Mouse (Mus musculus) neural tube, embryonic 12.5 days (tissue): Measurements from ENCODE around the gene Snx29. TPM values are rescaled to one million over a fixed set of nuclear protein-coding genes. Genes with fewer than 3 reads are reported as not detected.
A peak's percentile ranks its signal among the peaks of the same experiment; 100 is the strongest.

Experiments
- ATAC-seq: fragments of 200-750 bp; cut with Nextera tagmentation; 2 replicates; pipeline ENCODE4 v1.8.0; 2017; ENCODE audit warnings: low read depth, mild to moderate bottlenecking, moderate TSS enrichment, moderate library complexity; ENCODE audit not compliant: low FRiP score
- H3K27ac ChIP-seq: fragments of 300-500 bp; sonication (generic); 2 replicates; pipeline ENCODE4 v1.5.1; 2016
- H3K27me3 ChIP-seq: fragments of 300-500 bp; sonication (generic); replicated peaks from 2 replicates; pipeline ENCODE4 v1.6.1; 2016; ENCODE audit warnings: mild to moderate bottlenecking
- H3K36me3 ChIP-seq: fragments of 300-500 bp; sonication (generic); 2 replicates; pipeline ENCODE4 v1.6.1; 2016; ENCODE audit warnings: mild to moderate bottlenecking
- H3K4me1 ChIP-seq: fragments of 300-500 bp; sonication (generic); 2 replicates; pipeline ENCODE4 v1.6.1; 2016
- H3K4me2 ChIP-seq: fragments of 300-500 bp; sonication (generic); replicated peaks from 2 replicates; pipeline ENCODE4 v1.6.1; 2016; ENCODE audit warnings: mild to moderate bottlenecking
- H3K4me3 ChIP-seq: fragments of 300-500 bp; sonication (generic); 2 replicates; pipeline ENCODE4 v1.5.1; 2016
- H3K9ac ChIP-seq: fragments of 300-500 bp; sonication (generic); 2 replicates; pipeline ENCODE4 v1.6.1; 2016; ENCODE audit warnings: mild to moderate bottlenecking
- H3K9me3 ChIP-seq: fragments of 300-500 bp; sonication (generic); 2 replicates; pipeline ENCODE4 v1.6.1; 2016; ENCODE audit warnings: mild to moderate bottlenecking
- WGBS: fragments of 180-500 bp; shearing (Covaris S2); methylation state at CpG from one replicate; pipeline ENCODE4 v1.1.7; 2016; 5-methylcytosine and 5-hydroxymethylcytosine counted together
- polyA plus RNA-seq: library from polyadenylated mRNA; unstranded; fragments of >200 nt; fragmentation: Nextera tagmentation; extraction: Ambion mirVana; gene quantifications from 2 replicates; pipeline ENCODE4 v1.2.1, GENCODE M21; 2016

Gene Snx29
- polyA plus RNA-seq, 1 experiment from 2014 or later, result 18.1 TPM

DNA sequence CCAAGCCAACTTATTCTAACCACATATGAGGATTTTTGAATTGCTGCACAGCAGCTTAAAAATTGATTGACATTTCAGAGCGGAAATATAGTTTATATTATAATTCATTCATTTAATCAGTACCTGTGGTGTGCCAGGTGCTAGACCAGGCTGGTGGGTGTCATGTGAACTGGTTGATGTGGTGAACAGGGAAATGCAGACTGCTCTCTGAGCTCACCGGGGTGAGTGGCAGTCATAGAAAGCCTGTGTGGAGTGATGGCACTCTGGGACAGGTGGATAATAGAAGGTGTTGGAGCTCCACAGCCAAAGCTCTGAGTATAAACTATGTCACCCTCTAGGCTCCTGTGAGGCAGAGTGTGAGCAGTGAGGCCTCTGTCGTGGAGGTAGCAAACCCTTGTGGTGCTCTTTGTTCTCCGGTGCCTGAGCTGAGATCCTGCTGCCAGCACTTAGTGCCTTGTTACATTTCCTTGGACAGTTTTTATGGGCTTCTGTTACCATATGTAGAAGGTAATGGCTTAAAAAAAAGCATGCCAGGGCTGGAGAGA lies 324.1 kb downstream of the Snx29 start:
- H3K4me3 ChIP-seq, result no peak overlapping the region
- peaks cover 10% of the 10 kb centered on the region; the same call in 1 of the 2 replicates for H3K4me1 ChIP-seq
- no peaks in the 10 kb centered on the region for H3K9me3 ChIP-seq
- no peaks in the 10 kb centered on the region for H3K36me3 ChIP-seq
- no peak for ATAC-seq
- no peaks in the 10 kb centered on the region for H3K27me3 ChIP-seq
- 72% methylated on average over 4 of the region's 4 CpGs for WGBS
- H3K4me2 ChIP-seq, result no peak overlapping the region
- no peak overlapping the region for H3K9ac ChIP-seq
- no peak overlapping the region for H3K27ac ChIP-seq

DNA sequence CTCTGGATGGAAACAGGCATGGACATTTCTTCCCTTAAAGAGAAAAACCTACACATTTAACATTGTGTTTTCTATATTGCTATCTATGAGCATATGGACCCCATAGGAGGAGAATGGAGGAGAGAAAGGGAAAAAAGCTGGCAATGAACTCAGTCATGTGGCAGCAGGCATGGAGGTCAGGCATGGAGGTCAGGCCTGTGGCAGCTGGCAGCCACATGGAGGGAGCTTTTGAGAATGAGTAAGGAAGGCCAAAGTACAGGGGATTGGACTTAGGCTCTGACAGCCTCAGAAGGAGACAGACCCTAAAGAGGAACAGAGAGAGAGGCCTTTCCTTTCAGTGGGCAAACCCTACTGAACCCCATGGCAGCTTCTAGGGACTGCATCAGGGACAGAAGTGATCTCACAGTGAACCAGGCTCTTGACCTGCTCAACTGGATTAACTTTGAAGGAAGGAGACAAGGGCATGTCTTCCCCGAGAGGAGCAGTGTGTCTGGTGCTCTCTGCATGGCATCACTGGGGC lies 325.5 kb downstream of the Snx29 start:
- H3K27ac ChIP-seq, result no peak overlapping the region
- WGBS, result 80% methylated on average over 1 of the region's 1 CpGs
- H3K36me3 ChIP-seq, result no peaks in the 10 kb centered on the region
- ATAC-seq, result no peak
- H3K27me3 ChIP-seq, result no peaks in the 10 kb centered on the region
- H3K4me2 ChIP-seq, result no peak overlapping the region
- H3K4me1 ChIP-seq, result peaks cover 9% of the 10 kb centered on the region; the same call in 1 of the 2 replicates
- H3K4me3 ChIP-seq, result no peak overlapping the region
- no peak overlapping the region for H3K9ac ChIP-seq
- H3K9me3 ChIP-seq, result no peaks in the 10 kb centered on the region

DNA sequence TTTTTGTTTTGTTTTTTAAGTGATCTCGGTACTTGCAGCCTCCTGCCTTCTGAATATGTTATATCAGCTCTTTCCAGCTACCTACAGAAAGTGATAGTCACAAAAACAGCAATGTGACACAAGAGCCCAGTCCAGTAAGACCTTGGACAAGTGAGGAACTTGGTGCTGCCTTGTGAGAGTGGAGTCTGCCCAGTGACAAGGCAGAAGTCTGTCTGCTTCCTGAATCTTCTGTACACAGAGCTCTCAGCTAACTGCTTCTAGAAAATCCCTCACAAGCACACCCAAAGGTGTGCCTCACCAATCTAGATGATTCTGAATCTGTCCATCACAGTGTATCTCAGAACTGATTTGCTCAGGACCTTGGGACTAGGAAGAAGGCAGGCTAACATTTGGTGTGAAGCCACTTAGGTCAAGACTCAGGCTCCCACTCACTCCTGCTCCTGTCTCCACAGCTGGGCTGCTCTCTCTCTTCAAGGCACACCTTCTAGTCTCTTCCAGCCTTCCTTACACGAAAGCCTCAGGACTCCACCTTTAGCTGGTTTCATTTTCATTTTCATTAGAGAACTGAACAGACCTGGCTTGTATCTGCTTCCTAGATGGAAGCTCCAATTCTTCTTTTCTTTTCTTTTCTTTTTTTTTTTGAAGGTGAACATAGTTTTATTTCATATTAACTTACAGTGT lies 330.1 kb downstream of the Snx29 start:
- no peaks in the 10 kb centered on the region for H3K36me3 ChIP-seq
- H3K4me2 ChIP-seq, result no peak overlapping the region
- no peak overlapping the region for H3K27ac ChIP-seq
- H3K4me3 ChIP-seq, result no peak overlapping the region
- no peak for ATAC-seq
- H3K9me3 ChIP-seq, result no peaks in the 10 kb centered on the region
- H3K4me1 ChIP-seq, result 0 out of 2 replicates have a peak, but pooled peaks cover 4% of the 10 kb centered on the region
- H3K27me3 ChIP-seq, result no peaks in the 10 kb centered on the region
- 85% methylated on average over 2 of the region's 2 CpGs for WGBS
- H3K9ac ChIP-seq, result no peak overlapping the region

DNA sequence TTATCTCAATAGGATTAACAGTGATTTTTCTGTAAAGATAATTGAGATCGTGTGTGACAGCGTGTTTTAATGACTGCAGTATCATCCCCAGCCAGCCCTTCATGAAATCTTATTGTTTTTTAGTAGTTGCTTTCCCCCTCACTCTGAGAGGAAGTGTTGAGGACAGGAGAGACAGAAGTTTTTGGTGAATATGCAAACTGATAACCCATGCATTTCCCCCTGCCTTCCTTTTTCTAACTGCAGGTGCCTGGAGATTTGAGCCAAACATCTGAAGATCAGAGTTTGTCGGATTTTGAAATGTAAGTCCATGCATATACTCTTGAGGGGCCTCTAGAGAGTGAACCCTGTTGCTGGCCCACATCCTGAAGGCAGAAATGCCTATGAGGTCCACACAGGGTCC lies 333.2 kb downstream of the Snx29 start:
- WGBS, result 91% methylated on average over 3 of the region's 3 CpGs

DNA sequence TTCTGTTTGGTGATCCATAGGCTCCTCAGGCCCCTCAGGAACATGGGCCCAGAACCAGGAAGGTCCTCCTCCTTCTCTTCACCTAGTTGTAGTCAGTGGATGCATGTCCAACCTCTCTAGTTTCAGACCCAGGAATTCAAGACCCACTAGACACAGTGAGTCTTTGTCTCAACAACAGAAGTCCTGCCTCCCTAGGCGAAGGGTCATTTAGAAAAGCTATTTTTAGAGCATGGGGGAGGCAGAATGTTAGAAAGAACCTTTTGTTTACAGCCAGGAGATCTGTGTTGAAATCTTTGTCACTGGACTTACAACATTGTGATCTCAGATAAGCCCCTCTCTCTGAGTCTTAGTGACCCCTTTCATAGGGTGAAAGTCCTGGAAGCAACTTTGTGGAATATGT lies 334.4 kb downstream of the Snx29 start:
- Histone ChIP-seq H3K9ac (no peak overlapping the region), H3K9me3 (no peaks in the 10 kb centered on the region), H3K36me3 (no peaks in the 10 kb centered on the region), H3K27me3 (no peaks in the 10 kb centered on the region), H3K4me3 (no peak overlapping the region), H3K27ac (no peak overlapping the region), H3K4me2 (no peak overlapping the region), H3K4me1 (no peaks in the 10 kb centered on the region)
- ATAC-seq, result no peak
- 33% methylated on average over 1 of the region's 1 CpGs for WGBS

More for the DNA sequence above, 333.2 kb downstream of the Snx29 start:
- no peak overlapping the region for H3K27ac ChIP-seq
- 0 out of 2 replicates have a peak, but pooled peaks cover under 1% of the 10 kb centered on the region for H3K4me1 ChIP-seq
- H3K9me3 ChIP-seq, result no peaks in the 10 kb centered on the region
- no peak overlapping the region for H3K4me3 ChIP-seq
- ATAC-seq, result no peak
- no peaks in the 10 kb centered on the region for H3K36me3 ChIP-seq
- no peaks in the 10 kb centered on the region for H3K27me3 ChIP-seq
- H3K9ac ChIP-seq, result no peak overlapping the region
- H3K4me2 ChIP-seq, result no peak overlapping the region

DNA sequence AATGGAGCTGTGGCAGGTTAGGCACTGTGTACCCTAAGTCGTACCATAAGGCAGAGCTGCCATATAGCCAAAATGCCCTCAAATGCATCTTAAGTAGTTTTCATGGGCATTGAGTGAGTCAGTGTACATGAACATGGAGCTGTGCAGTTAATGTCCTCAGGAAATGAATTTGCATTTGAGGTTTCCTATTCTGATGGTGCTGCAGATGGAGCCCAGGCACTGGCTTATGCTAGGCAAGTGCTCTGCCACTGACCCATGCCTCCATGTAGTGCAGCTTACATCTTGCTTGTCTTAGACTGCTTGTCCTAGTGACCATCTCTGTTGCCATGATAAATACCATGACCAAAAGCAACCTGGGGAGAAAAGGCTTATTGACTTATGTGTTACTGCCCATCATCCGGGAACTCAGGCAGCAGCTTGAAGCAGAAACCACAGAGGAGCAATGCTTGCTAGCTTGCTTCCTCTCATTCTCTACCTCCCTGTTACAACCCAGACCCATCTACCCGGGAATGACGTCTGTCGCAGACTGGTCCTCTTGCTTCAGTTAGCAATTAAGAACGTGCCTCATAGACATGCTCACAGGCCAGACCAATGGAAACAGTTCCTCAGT lies 336.5 kb downstream of the Snx29 start:
- H3K36me3 ChIP-seq, result no peaks in the 10 kb centered on the region
- ATAC-seq, result no peak
- no peak overlapping the region for H3K4me3 ChIP-seq
- H3K4me2 ChIP-seq, result no peak overlapping the region
- H3K27me3 ChIP-seq, result no peaks in the 10 kb centered on the region
- no peak overlapping the region for H3K27ac ChIP-seq
- no peak overlapping the region for H3K9ac ChIP-seq
- WGBS, result 84% methylated on average over 6 of the region's 6 CpGs
- no peaks in the 10 kb centered on the region for H3K4me1 ChIP-seq
- H3K9me3 ChIP-seq, result no peaks in the 10 kb centered on the region

DNA sequence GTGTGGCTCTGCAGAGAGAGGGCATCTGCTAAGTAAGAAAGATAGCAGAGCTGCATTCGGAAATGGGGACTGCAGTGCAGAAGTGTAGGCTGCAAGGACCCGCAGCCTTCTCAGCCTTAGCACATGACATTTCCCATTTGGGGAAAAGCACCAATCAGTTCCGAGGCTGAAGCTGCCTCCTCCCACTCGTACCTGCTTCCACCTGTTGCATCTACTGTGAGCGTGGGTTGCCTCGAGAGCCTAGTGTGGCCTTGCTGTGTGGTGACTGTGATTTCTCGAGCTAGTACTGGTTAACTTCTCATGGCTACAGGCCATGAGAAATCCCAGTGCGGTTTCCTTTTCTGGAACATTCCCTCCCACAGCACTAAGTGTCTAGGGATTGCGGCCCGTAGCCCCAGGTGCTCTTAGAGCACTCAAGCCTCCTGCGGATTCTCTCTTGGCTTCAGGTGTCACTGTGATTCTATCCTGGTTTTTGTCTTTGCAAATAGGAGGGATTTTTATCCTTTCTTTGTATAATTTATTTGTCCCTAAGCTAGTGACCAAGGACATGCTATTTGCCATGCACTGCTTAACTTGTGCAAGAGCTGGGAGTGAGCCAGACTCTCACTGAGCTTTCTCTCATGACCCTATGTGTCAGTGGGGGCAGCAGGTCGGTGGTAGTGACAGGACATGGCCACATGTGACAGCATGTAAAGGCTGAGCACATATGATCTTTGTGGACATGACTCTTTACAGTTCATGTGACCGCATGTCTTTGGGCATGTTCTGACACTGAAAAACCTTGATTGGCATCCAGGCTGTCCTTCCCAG lies 342.4 kb downstream of the Snx29 start:
- Histone ChIP-seq H3K36me3 (no peaks in the 10 kb centered on the region), H3K4me1 (peaks cover 9% of the 10 kb centered on the region), H3K4me3 (no peak overlapping the region), H3K9me3 (no peaks in the 10 kb centered on the region), H3K27ac (no peak overlapping the region), H3K9ac (no peak overlapping the region), H3K4me2 (no peak overlapping the region), H3K27me3 (no peaks in the 10 kb centered on the region)
- 85% methylated on average over 13 of the region's 13 CpGs for WGBS
- ATAC-seq, result no peak

DNA sequence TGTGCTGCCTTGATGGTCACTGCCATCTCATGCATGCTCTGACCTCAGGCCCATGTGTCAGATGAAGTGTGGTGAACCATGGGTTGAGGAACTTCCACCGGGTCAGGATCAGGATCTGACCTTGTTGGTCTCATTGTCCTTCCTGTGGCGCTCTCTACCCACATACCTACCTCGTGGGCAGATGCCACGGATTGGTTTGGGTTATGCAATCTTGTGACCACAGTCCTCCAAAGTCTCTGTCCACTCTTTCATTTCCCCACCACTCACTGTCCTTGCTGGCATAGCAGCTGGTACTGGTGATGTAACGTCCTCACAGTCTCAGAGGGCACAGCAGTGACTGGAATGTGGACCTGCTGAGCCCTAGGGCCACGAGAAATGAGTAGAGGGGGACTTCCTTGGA lies 343.2 kb downstream of the Snx29 start:
- WGBS, result 92% methylated on average over 6 of the region's 6 CpGs

DNA sequence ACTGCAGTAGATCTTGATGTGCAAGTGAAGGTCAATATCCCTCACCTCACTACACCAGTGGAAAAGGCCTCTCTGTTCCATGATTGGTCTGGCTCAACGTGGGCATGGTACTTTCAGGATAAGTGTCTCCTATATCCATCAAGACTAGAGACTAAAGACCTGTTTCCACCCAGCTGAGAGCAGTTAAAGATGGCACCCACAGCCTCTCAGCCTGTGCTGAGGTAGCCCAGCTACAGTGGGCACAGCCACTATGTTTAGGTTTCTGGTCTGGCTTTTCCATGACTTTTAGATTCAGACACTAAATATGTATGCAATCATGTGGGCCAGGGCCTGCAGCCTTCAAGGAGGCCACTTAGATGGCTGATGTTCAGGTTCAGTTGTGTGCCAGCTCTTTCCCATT lies 345.7 kb downstream of the Snx29 start:
- Histone ChIP-seq H3K4me3 (no peak overlapping the region), H3K27ac (no peak overlapping the region), H3K4me2 (no peak overlapping the region), H3K36me3 (no peaks in the 10 kb centered on the region), H3K9ac (no peak overlapping the region), H3K9me3 (no peaks in the 10 kb centered on the region), H3K27me3 (no peaks in the 10 kb centered on the region), H3K4me1 (peaks cover 11% of the 10 kb centered on the region)
- ATAC-seq, result no peak
- 84% methylated on average over 1 of the region's 1 CpGs for WGBS

More for the DNA sequence above, 343.2 kb downstream of the Snx29 start:
- no peaks in the 10 kb centered on the region for H3K36me3 ChIP-seq
- H3K4me2 ChIP-seq, result no peak overlapping the region
- H3K9me3 ChIP-seq, result no peaks in the 10 kb centered on the region
- H3K4me3 ChIP-seq, result no peak overlapping the region
- no peak overlapping the region for H3K27ac ChIP-seq
- no peak overlapping the region for H3K9ac ChIP-seq
- peaks cover 10% of the 10 kb centered on the region for H3K4me1 ChIP-seq
- H3K27me3 ChIP-seq, result no peaks in the 10 kb centered on the region
- no peak for ATAC-seq

DNA sequence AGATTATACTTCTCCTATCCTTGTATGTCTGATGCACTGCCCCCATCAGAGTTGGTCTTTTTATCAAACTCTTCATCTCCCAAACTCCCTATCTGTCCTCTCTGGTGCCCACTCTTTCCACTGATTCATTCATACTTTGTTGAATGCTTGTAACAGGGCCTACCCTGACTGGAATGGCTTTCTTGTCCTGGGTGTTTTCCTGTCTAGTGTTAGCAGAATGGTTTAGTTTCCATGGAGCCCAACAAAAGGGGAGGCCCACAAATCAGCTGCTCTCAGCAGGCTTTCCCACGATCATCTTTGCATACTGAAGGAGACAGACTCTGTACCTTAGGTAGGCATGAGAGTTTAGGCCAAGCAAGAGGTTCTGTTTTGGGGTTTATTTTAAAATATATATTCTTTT lies 346.2 kb downstream of the Snx29 start:
- H3K27me3 ChIP-seq, result no peaks in the 10 kb centered on the region
- ATAC-seq, result peak; percentile 26; the same call in 1 of the 2 replicates
- no peaks in the 10 kb centered on the region for H3K36me3 ChIP-seq
- no peaks in the 10 kb centered on the region for H3K9me3 ChIP-seq
- H3K27ac ChIP-seq, result no peak overlapping the region
- peaks cover 11% of the 10 kb centered on the region for H3K4me1 ChIP-seq
- H3K4me3 ChIP-seq, result no peak overlapping the region
- H3K4me2 ChIP-seq, result no peak overlapping the region
- WGBS, result 17% methylated on average over 1 of the region's 1 CpGs
- H3K9ac ChIP-seq, result no peak overlapping the region

DNA sequence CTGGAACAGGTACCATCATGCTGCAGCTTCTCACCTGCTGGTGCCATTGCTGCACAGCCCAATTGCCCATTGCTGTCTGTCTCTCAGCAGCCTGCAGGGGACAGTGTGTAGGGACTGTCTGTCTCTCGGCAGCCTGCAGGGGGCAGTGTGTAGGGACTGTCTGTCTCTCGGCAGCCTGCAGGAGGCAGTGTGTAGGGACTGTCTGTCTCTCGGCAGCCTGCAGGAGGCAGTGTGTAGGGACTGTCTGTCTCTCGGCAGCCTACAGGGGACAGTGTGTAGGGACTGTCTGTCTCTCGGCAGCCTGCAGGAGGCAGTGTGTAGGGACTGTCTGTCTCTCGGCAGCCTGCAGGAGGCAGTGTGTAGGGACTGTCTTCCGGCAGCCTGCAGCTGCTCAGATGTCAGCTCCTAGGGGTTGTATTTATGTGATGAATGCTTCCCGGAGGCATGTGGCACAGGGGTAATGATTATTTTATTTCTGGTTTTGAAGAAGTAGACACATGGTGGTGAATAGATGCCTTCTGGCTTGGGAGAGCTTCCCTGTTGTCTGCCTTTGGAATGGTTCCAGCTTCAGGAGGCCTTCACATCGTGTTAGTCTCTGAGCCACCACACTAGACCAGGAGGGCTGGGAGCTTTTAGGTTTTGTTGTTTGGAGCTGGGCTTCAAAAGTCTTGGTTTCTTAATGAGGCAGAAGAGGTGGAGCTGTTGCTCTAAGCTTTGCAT lies 347.7 kb downstream of the Snx29 start:
- 82% methylated on average over 9 of the region's 9 CpGs for WGBS
- Histone ChIP-seq H3K4me1 (peaks cover 11% of the 10 kb centered on the region), H3K4me3 (no peak overlapping the region), H3K9ac (no peak overlapping the region), H3K27ac (no peak overlapping the region), H3K9me3 (no peaks in the 10 kb centered on the region), H3K27me3 (no peaks in the 10 kb centered on the region), H3K4me2 (no peak overlapping the region), H3K36me3 (no peaks in the 10 kb centered on the region)
- ATAC-seq, result no peak
